Mouse (Mus musculus) cortical plate, adult 2 months (tissue): Measurements from ENCODE around the gene Bcorl1.

Source experiments
- CTCF ChIP-seq: fragments of 200-500 bp; IDR thresholded peaks from 2 replicates; pipeline ENCODE4 v1.5.1; 2011; ENCODE audit warnings: mild to moderate bottlenecking, control low read depth, low read length; ENCODE audit not compliant: insufficient read depth; ENCODE audit errors: extremely low read depth
- POLR2A ChIP-seq: fragments of 200-500 bp; IDR thresholded peaks from 2 replicates; pipeline ENCODE4 v1.6.1; 2011; ENCODE audit warnings: mild to moderate bottlenecking, low read length, control low read depth; ENCODE audit not compliant: insufficient read depth; ENCODE audit errors: extremely low read depth

GRCm38 (mm10) chrX:48355346-48355745 lies 14.2 kb downstream of the Bcorl1 start:
- TF ChIP-seq CTCF, result no peak
- no peak for TF ChIP-seq POLR2A
